Mouse (Mus musculus) heart, embryonic 14.5 days (tissue): ENCODE measurements at regions not wholly inside any gene's neighbourhood (a gene's known extent, or its start where the extent isn't known, plus 50 kb on each side); places are given as distances from the start of the nearest gene placed in this dataset.

Experiments used
- ATAC-seq: fragments of 200-750 bp; cut with Nextera tagmentation; 2 replicates; pipeline ENCODE4 v1.8.0; 2017; ENCODE audit warnings: low read depth, moderate TSS enrichment; ENCODE audit not compliant: insufficient number of reproducible peaks, insufficient read depth, low FRiP score
- H3K27ac ChIP-seq, 2 experiments: fragments of 200-500 bp in 1 of 2; fragments of 300-500 bp in 1 of 2; sonication (generic) in 1 of 2; replicated peaks in 1 of 2; 2 replicates each; pipeline ENCODE4 v1.5.1; 2012 to 2014; ENCODE audit warnings: low read depth in 2 of 2, low read length in 2 of 2, control low read depth in 1 of 2, mild to moderate bottlenecking in 1 of 2, mixed read lengths in 1 of 2; ENCODE audit not compliant: control insufficient read depth in 1 of 2, insufficient read depth in 1 of 2
- H3K27me3 ChIP-seq: fragments of 300-500 bp; sonication (generic); 2 replicates; pipeline ENCODE4 v1.6.1; 2014; ENCODE audit warnings: mild to moderate bottlenecking, low read length, control low read depth; ENCODE audit not compliant: control insufficient read depth, insufficient read depth
- H3K36me3 ChIP-seq: fragments of 300-500 bp; sonication (generic); 2 replicates; pipeline ENCODE4 v1.6.1; 2014; ENCODE audit warnings: mild to moderate bottlenecking, control low read depth, low read length, mixed read lengths; ENCODE audit not compliant: control insufficient read depth, insufficient read depth
- H3K4me1 ChIP-seq, 2 experiments: fragments of 200-500 bp in 1 of 2; fragments of 300-500 bp in 1 of 2; sonication (generic) in 1 of 2; 2 replicates each; pipeline ENCODE4 v1.6.1; 2012 to 2014; ENCODE audit warnings: low read length in 2 of 2, control low read depth in 1 of 2, mixed read lengths in 1 of 2; ENCODE audit not compliant: control insufficient read depth in 2 of 2, insufficient read depth in 2 of 2
- H3K4me2 ChIP-seq: fragments of 300-500 bp; sonication (generic); 2 replicates; pipeline ENCODE4 v1.6.1; 2014; ENCODE audit warnings: mild to moderate bottlenecking, low read length
- H3K4me3 ChIP-seq, 2 experiments: fragments of 200-500 bp in 1 of 2; fragments of 300-500 bp in 1 of 2; sonication (generic) in 1 of 2; 2 replicates each; pipeline ENCODE4 v1.5.1; 2012 to 2014; ENCODE audit warnings: low read length in 2 of 2, mild to moderate bottlenecking in 2 of 2, control low read depth in 1 of 2, low read depth in 1 of 2, moderate library complexity in 1 of 2; ENCODE audit not compliant: control insufficient read depth in 1 of 2, insufficient read depth in 1 of 2
- H3K9ac ChIP-seq: fragments of 300-500 bp; sonication (generic); 2 replicates; pipeline ENCODE4 v1.6.1; 2014; ENCODE audit warnings: mild to moderate bottlenecking, low read length
- H3K9me3 ChIP-seq: fragments of 300-500 bp; sonication (generic); 2 replicates; pipeline ENCODE4 v1.6.1; 2016; ENCODE audit warnings: low read length, control low read depth; ENCODE audit not compliant: control insufficient read depth
- WGBS: fragments of 180-500 bp; shearing (Covaris S2); extraction: QIAGEN DNeasy Blood & Tissue Kit; methylation state at CpG from one replicate; pipeline ENCODE4 v1.1.7; 2014; 5-methylcytosine and 5-hydroxymethylcytosine counted together

- Histone ChIP-seq H3K4me3 (peak overlapping the region; percentile 19 to 26; a peak in 3 of 4 replicates), H3K4me1 (peaks cover 4 to 7% of the 10 kb centered on the region in 2 experiments), H3K9me3 (no peaks in the 10 kb centered on the region), H3K9ac (peak overlapping the region; percentile 54; the same call in 1 of the 2 replicates), H3K4me2 (peak overlapping the region; percentile 72), H3K36me3 (no peaks in the 10 kb centered on the region), H3K27me3 (peaks cover 5% of the 10 kb centered on the region; the same call in 1 of the 2 replicates), H3K27ac (no peak overlapping the region)
- 5% methylated on average over 18 of the region's 18 CpGs for WGBS
- peak; percentile 49; the same call in 1 of the 2 replicates for ATAC-seq
Measured at GRCm38 (mm10) chr17:87571345-87571932, 64.3 kb upstream of the Epcam start.

- Histone ChIP-seq H3K4me2 (no peak overlapping the region), H3K4me1 (no peaks in the 10 kb centered on the region), H3K4me3 (no peak overlapping the region), H3K36me3 (no peaks in the 10 kb centered on the region), H3K9ac (no peak overlapping the region), H3K9me3 (peaks cover 14% of the 10 kb centered on the region), H3K27me3 (no peaks in the 10 kb centered on the region), H3K27ac (no peak overlapping the region)
- no peak for ATAC-seq
- 53% methylated on average over 6 of the region's 6 CpGs for WGBS
Measured at GRCm38 (mm10) chr17:87583575-87583974, 52.2 kb upstream of the Epcam start.

- no peak overlapping the region for H3K4me2 ChIP-seq
- no peaks in the 10 kb centered on the region for H3K36me3 ChIP-seq
- no peaks in the 10 kb centered on the region for H3K4me1 ChIP-seq
- ATAC-seq = no peak
- WGBS = 69% methylated on average over 6 of the region's 6 CpGs
- no peak overlapping the region for H3K27ac ChIP-seq
- H3K9me3 ChIP-seq = peaks cover 10% of the 10 kb centered on the region
- no peak overlapping the region for H3K9ac ChIP-seq
- no peak overlapping the region for H3K4me3 ChIP-seq
- H3K27me3 ChIP-seq = no peaks in the 10 kb centered on the region
Measured at GRCm38 (mm10) chr17:87585355-87585754, 50.4 kb upstream of the Epcam start.
